Mouse (Mus musculus): Measurements from ENCODE around the gene Ydjc. TPM values are rescaled to one million over a fixed set of nuclear protein-coding genes. Genes with fewer than 3 reads are reported as not detected.

Gene Ydjc
- 19.8 and 21.3 TPM in 2 replicates for polyA plus RNA-seq (2015; fragmentation: Nextera tagmentation; extraction: Ambion mirVana)

GRCm38 (mm10) chr16:17144339-17144738 lies at the start of gene Ydjc:
Ydjc (plus strand) TSS chr16:17144621.
- DNase-seq (ENCODE audit: low spot score) (no peak), ATAC-seq (ENCODE audit: low FRiP score, low TSS enrichment) (no peak)
- TF ChIP-seq CTCF (IDR thresholded peaks at IDR 0.05; ENCODE audit: low read depth) (no peak), EP300 (optimal IDR thresholded peaks at IDR 0.05) (no peak)
- Histone ChIP-seq H3K27ac (replicated peaks) (no peak within 1 kb of the TSS), H3K4me3 (ENCODE audit: low read depth, low read length) (no peak within 1 kb of the TSS), H3K4me1 (replicated peaks; ENCODE audit: control insufficient read depth, insufficient read depth) (0 out of 2 replicates have a peak, but pooled peaks cover 4% of the 10 kb centered on the region), H3K9ac (ENCODE audit: low read length) (no peak within 1 kb of the TSS), H3K4me2 (replicated peaks; ENCODE audit: low read depth) (no peak within 1 kb of the TSS), H3K36me3 (ENCODE audit: control insufficient read depth, insufficient read depth, low read length) (no peaks in the 10 kb centered on the region), H3K27me3 (ENCODE audit: control insufficient read depth, insufficient read depth, low read length) (no peaks in the 10 kb centered on the region), H3K9me3 (ENCODE audit: control insufficient read depth, low read length) (no peaks in the 10 kb centered on the region)
- 28% methylated on average over 7 of the region's 7 CpGs for WGBS

GRCm38 (mm10) chr16:17096938-17097337 lies 47.5 kb upstream of the Ydjc start:
- no peak overlapping the region for H3K9ac ChIP-seq (ENCODE audit: low read length)
- no peak overlapping the region for H3K27ac ChIP-seq (replicated peaks)
- no peak overlapping the region for H3K4me2 ChIP-seq (replicated peaks; ENCODE audit: low read depth)
- ATAC-seq (ENCODE audit: low FRiP score, low TSS enrichment) (0 out of 2 replicates have a peak, but pooled peaks have one; percentile 5), DNase-seq (ENCODE audit: low spot score) (no peak)
- H3K4me3 ChIP-seq (ENCODE audit: low read depth, low read length) = no peak overlapping the region
- peaks cover 40% of the 10 kb centered on the region for H3K36me3 ChIP-seq (ENCODE audit: control insufficient read depth, insufficient read depth, low read length)
- H3K9me3 ChIP-seq (ENCODE audit: control insufficient read depth, low read length) = no peaks in the 10 kb centered on the region
- WGBS = 88% methylated on average over 3 of the region's 3 CpGs
- no peaks in the 10 kb centered on the region for H3K4me1 ChIP-seq (replicated peaks; ENCODE audit: control insufficient read depth, insufficient read depth)
- no peaks in the 10 kb centered on the region for H3K27me3 ChIP-seq (ENCODE audit: control insufficient read depth, insufficient read depth, low read length)
- no peak for TF ChIP-seq EP300 (optimal IDR thresholded peaks at IDR 0.05)
- TF ChIP-seq CTCF (IDR thresholded peaks at IDR 0.05; ENCODE audit: low read depth) = no peak

- ATAC-seq (ENCODE audit: low FRiP score, low TSS enrichment) (no peak), DNase-seq (ENCODE audit: low spot score) (no peak)
- H3K4me2 ChIP-seq (replicated peaks; ENCODE audit: low read depth) = no peak overlapping the region
- H3K27me3 ChIP-seq (ENCODE audit: control insufficient read depth, insufficient read depth, low read length) = no peaks in the 10 kb centered on the region
- H3K27ac ChIP-seq (replicated peaks) = no peak overlapping the region
- H3K36me3 ChIP-seq (ENCODE audit: control insufficient read depth, insufficient read depth, low read length) = peaks cover 20% of the 10 kb centered on the region
- H3K9ac ChIP-seq (ENCODE audit: low read length) = no peak overlapping the region
- H3K4me3 ChIP-seq (ENCODE audit: low read depth, low read length) = no peak overlapping the region
- H3K4me1 ChIP-seq (replicated peaks; ENCODE audit: control insufficient read depth, insufficient read depth) = no peaks in the 10 kb centered on the region
- TF ChIP-seq EP300 (optimal IDR thresholded peaks at IDR 0.05) (no peak), CTCF (IDR thresholded peaks at IDR 0.05; ENCODE audit: low read depth) (no peak)
- WGBS = 60% methylated on average over 7 of the region's 7 CpGs
- H3K9me3 ChIP-seq (ENCODE audit: control insufficient read depth, low read length) = no peaks in the 10 kb centered on the region
Observed at GRCm38 (mm10) chr16:17102630-17103220, 41.7 kb upstream of the Ydjc start.

- no peaks in the 10 kb centered on the region for H3K27me3 ChIP-seq (ENCODE audit: control insufficient read depth, insufficient read depth, low read length)
- ATAC-seq (ENCODE audit: low FRiP score, low TSS enrichment) (no peak), DNase-seq (ENCODE audit: low spot score) (no peak)
- H3K4me2 ChIP-seq (replicated peaks; ENCODE audit: low read depth) = no peak overlapping the region
- 53% methylated on average over 4 of the region's 4 CpGs for WGBS
- no peak for TF ChIP-seq EP300 (optimal IDR thresholded peaks at IDR 0.05)
- no peak for TF ChIP-seq CTCF (IDR thresholded peaks at IDR 0.05; ENCODE audit: low read depth)
- no peaks in the 10 kb centered on the region for H3K4me1 ChIP-seq (replicated peaks; ENCODE audit: control insufficient read depth, insufficient read depth)
- peaks cover 15% of the 10 kb centered on the region; the same call in 1 of the 2 replicates for H3K36me3 ChIP-seq (ENCODE audit: control insufficient read depth, insufficient read depth, low read length)
- H3K4me3 ChIP-seq (ENCODE audit: low read depth, low read length) = no peak overlapping the region
- H3K9me3 ChIP-seq (ENCODE audit: control insufficient read depth, low read length) = no peaks in the 10 kb centered on the region
- no peak overlapping the region for H3K27ac ChIP-seq (replicated peaks)
- no peak overlapping the region for H3K9ac ChIP-seq (ENCODE audit: low read length)
Observed at GRCm38 (mm10) chr16:17104600-17104999, 39.8 kb upstream of the Ydjc start.

GRCm38 (mm10) chr16:17110771-17111743 lies 33.4 kb upstream of the Ydjc start, which contains the start of gene Ppil2:
Ppil2 (minus strand) TSS chr16:17111257.
- peak; percentile 76 for DNase-seq (ENCODE audit: low spot score)
- Histone ChIP-seq H3K27ac (replicated peaks) (peak within 1 kb of the TSS; percentile 74), H3K4me3 (ENCODE audit: low read depth, low read length) (peak within 1 kb of the TSS; percentile 77), H3K4me2 (replicated peaks; ENCODE audit: low read depth) (peak within 1 kb of the TSS; percentile 71), H3K36me3 (ENCODE audit: control insufficient read depth, insufficient read depth, low read length) (peaks cover 9% of the 10 kb centered on the region; the same call in 1 of the 2 replicates), H3K4me1 (replicated peaks; ENCODE audit: control insufficient read depth, insufficient read depth) (0 out of 2 replicates have a peak, but pooled peaks cover 3% of the 10 kb centered on the region), H3K9me3 (ENCODE audit: control insufficient read depth, low read length) (no peaks in the 10 kb centered on the region), H3K9ac (ENCODE audit: low read length) (peak within 1 kb of the TSS; percentile 82), H3K27me3 (ENCODE audit: control insufficient read depth, insufficient read depth, low read length) (no peaks in the 10 kb centered on the region)
- TF ChIP-seq CTCF (IDR thresholded peaks at IDR 0.05; ENCODE audit: low read depth) (no peak), EP300 (optimal IDR thresholded peaks at IDR 0.05) (no peak)
- WGBS = 8% methylated on average over 38 of the region's 38 CpGs
- peak; percentile 90 for ATAC-seq (ENCODE audit: low FRiP score, low TSS enrichment)
